Mouse (Mus musculus) liver, adult 2 months (tissue): ENCODE data around the gene Ptpn13. TPM values are rescaled to one million over a fixed set of nuclear protein-coding genes. Genes with fewer than 3 reads are reported as not detected.

Experiments used
- DNase-seq: peaks from one replicate; pipeline ENCODE4 v3.0.0-alpha.2; 2011; ENCODE audit warnings: low read depth, low spot score; ENCODE audit errors: extremely low read depth
- H3K27ac ChIP-seq: fragments of 200-500 bp; replicated peaks from 2 replicates; pipeline ENCODE4 v1.5.1; 2012; ENCODE audit warnings: low read depth, mild to moderate bottlenecking, control low read depth, inconsistent platforms, low read length; ENCODE audit not compliant: insufficient read depth
- H3K27me3 ChIP-seq: fragments of 200-500 bp; 2 replicates; pipeline ENCODE4 v1.6.1; 2012; ENCODE audit warnings: mild to moderate bottlenecking, moderate library complexity, low read length, inconsistent platforms; ENCODE audit not compliant: control insufficient read depth, insufficient read depth
- H3K36me3 ChIP-seq: fragments of 200-500 bp; 2 replicates; pipeline ENCODE4 v1.6.1; 2012; ENCODE audit warnings: low read length, inconsistent platforms; ENCODE audit not compliant: control insufficient read depth, insufficient read depth
- H3K4me1 ChIP-seq: fragments of 200-500 bp; 2 replicates; pipeline ENCODE4 v1.6.1; 2011; ENCODE audit warnings: low read length; ENCODE audit not compliant: control insufficient read depth, insufficient read depth
- H3K4me3 ChIP-seq: fragments of 200-500 bp; 2 replicates; pipeline ENCODE4 v1.5.1; 2011; ENCODE audit warnings: low read depth, mild to moderate bottlenecking, control low read depth, low read length, moderate library complexity; ENCODE audit not compliant: insufficient read depth
- H3K79me2 ChIP-seq: fragments of 200-500 bp; 2 replicates; pipeline ENCODE4 v1.6.1; 2012; ENCODE audit warnings: inconsistent platforms, mild to moderate bottlenecking, low read length, moderate library complexity; ENCODE audit not compliant: control insufficient read depth, insufficient read depth
- H3K9ac ChIP-seq: fragments of 200-500 bp; 2 replicates; pipeline ENCODE4 v1.6.1; 2012; ENCODE audit warnings: low read depth, mild to moderate bottlenecking, control low read depth, inconsistent platforms, low read length
- CTCF ChIP-seq: fragments of 200-500 bp; IDR thresholded peaks from 2 replicates; pipeline ENCODE4 v1.5.1; 2011; ENCODE audit warnings: low read depth, low read length, control low read depth
- POLR2A ChIP-seq: fragments of 200-500 bp; IDR thresholded peaks from 2 replicates; pipeline ENCODE4 v1.6.1; 2011; ENCODE audit warnings: low read length, control low read depth; ENCODE audit not compliant: insufficient read depth; ENCODE audit errors: extremely low read depth
- WGBS: fragments of 180-500 bp; shearing (Covaris S2); methylation state at CpG from one replicate; pipeline ENCODE4 v1.1.7; 2018; 5-methylcytosine and 5-hydroxymethylcytosine counted together
- polyA plus RNA-seq: library from polyadenylated mRNA; depleted of rRNA; stranded (reverse); fragments of >200 nt; gene quantifications from 2 replicates; pipeline ENCODE4 v1.2.3, GENCODE M21; 2012
- total RNA-seq: library from RNA; depleted of rRNA; stranded (reverse); fragments of >200 nt; gene quantifications from 2 replicates; pipeline ENCODE4 v1.2.3, GENCODE M21; 2014

Gene Ptpn13
- total and polyA plus RNA-seq, 2 experiments: 0.38 to 0.83 TPM

DNA sequence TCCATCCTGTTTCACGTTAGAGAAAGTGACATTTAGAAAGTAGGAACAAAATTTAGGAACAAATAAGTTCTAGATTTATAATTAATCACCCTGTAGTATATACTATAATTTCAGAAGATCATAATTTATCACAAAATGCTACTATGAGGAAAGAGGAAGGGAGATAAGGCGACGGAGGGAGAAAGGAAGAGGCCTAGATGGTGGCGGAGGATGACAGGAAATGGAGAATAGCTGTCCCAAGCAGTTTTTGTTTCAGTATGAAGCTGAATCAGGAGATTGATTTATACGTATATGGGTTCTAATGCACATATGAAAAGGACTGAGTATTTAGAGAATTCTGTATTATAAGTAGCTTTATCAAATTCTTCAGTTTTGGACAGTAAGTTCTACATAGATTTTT, 47.7 kb downstream of the Ptpn13 start:
- 69% methylated on average over 5 of the region's 5 CpGs for WGBS
- Histone ChIP-seq H3K27ac (no peak overlapping the region), H3K36me3 (no peaks in the 10 kb centered on the region), H3K9ac (no peak overlapping the region), H3K27me3 (no peaks in the 10 kb centered on the region), H3K79me2 (no peaks in the 10 kb centered on the region), H3K4me1 (no peaks in the 10 kb centered on the region), H3K4me3 (no peak overlapping the region)
- DNase-seq: peak; percentile 16
- TF ChIP-seq POLR2A (no peak), CTCF (no peak)

DNA sequence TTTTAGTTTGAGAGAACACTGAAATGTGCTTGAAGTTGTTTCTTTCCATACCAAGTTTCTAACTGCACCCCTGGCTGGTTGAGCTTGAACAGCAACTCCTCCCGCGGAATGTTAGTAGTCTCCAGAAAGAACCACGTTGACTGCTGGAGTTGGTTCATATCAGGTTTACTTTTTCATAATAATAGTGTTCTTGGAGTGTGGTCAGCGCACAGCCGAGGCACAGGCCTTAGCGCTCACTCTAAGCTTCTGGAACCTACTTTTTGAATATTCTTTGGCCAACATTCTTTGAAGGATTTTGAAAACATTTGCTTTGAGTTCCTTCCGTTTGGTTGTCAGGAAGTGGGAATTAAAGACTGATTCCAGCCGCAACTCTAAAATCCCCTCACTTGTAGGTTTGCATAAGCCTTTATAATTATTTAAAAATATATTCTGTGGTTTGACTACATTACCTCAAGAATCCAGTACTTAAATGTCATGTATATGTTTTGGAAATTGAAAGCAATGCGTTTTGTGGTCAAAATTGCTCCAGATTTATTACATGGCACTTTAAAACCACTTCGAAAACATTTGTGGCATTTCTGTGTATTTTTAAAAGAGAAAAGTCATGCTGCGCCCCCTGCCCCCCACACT, 48.6 kb downstream of the Ptpn13 start:
- H3K36me3 ChIP-seq: no peaks in the 10 kb centered on the region
- H3K4me1 ChIP-seq: no peaks in the 10 kb centered on the region
- no peaks in the 10 kb centered on the region for H3K79me2 ChIP-seq
- H3K27ac ChIP-seq: no peak overlapping the region
- WGBS: 92% methylated on average over 11 of the region's 11 CpGs
- DNase-seq: no peak
- no peak overlapping the region for H3K4me3 ChIP-seq
- TF ChIP-seq POLR2A: no peak
- no peak for TF ChIP-seq CTCF
- H3K27me3 ChIP-seq: no peaks in the 10 kb centered on the region
- no peak overlapping the region for H3K9ac ChIP-seq

DNA sequence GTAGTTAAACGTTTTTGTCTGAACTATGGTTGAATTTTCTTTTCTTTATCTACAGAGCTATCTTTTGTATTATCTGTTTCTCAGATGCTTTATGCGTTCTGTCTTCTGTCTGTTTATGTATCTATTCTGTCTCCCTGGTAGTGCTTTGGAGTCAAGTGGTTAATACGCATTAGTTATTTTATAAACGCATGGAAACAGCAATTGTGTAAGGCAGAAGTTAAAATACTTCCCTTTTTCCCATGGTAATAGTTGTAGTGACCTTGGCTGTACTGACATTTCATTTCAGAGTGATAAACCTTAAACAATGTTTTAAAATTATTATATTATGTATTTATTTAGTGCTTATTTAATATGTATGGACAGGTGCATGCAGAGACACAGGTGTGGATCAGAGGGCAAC, 49.3 kb downstream of the Ptpn13 start:
- 86% methylated on average over 4 of the region's 4 CpGs for WGBS
- no peaks in the 10 kb centered on the region for H3K79me2 ChIP-seq
- DNase-seq: peak; percentile 2
- TF ChIP-seq CTCF: no peak
- TF ChIP-seq POLR2A: no peak
- H3K4me3 ChIP-seq: no peak overlapping the region
- H3K9ac ChIP-seq: no peak overlapping the region
- no peaks in the 10 kb centered on the region for H3K4me1 ChIP-seq
- no peak overlapping the region for H3K27ac ChIP-seq
- H3K27me3 ChIP-seq: no peaks in the 10 kb centered on the region
- H3K36me3 ChIP-seq: no peaks in the 10 kb centered on the region

DNA sequence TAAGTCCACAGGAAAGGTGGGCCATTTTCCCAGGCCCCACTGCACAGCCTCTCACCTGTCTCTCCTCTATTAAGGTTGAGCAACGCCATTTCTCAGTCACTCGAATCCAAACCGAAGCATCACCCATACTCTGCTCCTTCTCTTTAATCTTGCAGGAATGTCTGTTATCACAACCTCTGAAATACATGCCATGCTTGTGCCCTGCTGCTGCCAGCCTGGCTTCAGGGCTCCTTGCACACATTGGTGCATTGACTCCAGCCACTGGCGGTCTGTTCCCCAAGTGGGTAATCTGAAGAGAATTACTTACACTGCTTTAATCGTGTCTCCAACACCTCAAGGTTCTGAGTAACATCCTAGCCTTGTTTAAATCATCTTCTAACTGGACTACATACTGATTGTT, 50.5 kb downstream of the Ptpn13 start:
- H3K36me3 ChIP-seq: no peaks in the 10 kb centered on the region

DNA sequence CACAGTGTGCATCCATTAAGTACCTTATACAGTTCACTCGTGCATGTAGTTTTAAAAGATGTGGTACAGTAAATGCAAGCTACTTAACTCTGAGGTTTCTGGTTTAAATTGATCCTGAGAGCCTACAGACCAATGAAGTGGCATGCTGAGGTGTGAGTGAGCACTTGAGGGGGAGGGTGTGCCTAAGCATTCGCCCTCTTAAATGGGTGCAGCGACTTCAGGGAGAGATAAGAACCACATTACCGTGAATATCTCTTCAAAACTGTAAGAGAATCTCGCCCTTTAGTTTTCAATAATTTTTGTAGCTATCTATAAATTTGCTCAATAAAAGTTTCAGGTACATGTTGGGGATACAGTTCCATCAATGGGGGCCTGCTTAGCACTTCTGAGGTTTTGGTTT, 54.5 kb downstream of the Ptpn13 start:
- 89% methylated on average over 5 of the region's 5 CpGs for WGBS

More for the DNA sequence above, 50.5 kb downstream of the Ptpn13 start:
- no peaks in the 10 kb centered on the region for H3K27me3 ChIP-seq
- H3K9ac ChIP-seq: no peak overlapping the region
- no peaks in the 10 kb centered on the region for H3K79me2 ChIP-seq
- 86% methylated on average over 5 of the region's 5 CpGs for WGBS
- H3K4me1 ChIP-seq: no peaks in the 10 kb centered on the region
- H3K27ac ChIP-seq: no peak overlapping the region
- TF ChIP-seq POLR2A (no peak), CTCF (no peak)
- DNase-seq: no peak
- no peak overlapping the region for H3K4me3 ChIP-seq

DNA sequence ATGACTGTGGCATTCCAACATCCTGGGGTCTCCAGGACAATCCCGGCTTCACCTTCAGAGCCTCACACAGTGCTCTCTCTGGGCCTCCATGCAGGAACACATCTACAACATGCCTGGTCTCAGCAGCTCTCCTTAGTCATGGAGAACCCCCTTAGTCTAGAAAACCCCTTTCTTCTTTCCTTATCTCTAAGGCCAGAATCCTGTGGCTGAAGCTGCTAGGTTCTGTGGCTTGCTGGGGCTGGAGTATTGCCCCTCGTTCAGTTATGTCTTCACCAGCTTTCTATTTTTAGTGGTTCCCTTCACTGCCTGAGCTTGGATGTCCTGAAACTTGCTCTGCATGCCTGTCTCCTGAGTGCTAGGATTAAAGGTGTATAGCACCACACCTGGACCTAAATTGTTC, 56.2 kb downstream of the Ptpn13 start:
- Histone ChIP-seq H3K27me3 (no peaks in the 10 kb centered on the region; the same call in 1 of the 2 replicates), H3K79me2 (no peaks in the 10 kb centered on the region), H3K4me3 (no peak overlapping the region), H3K9ac (no peak overlapping the region), H3K36me3 (no peaks in the 10 kb centered on the region), H3K27ac (no peak overlapping the region), H3K4me1 (no peaks in the 10 kb centered on the region)
- no peak for DNase-seq
- 88% methylated on average over 2 of the region's 2 CpGs for WGBS
- TF ChIP-seq POLR2A (no peak), CTCF (no peak)

More for the DNA sequence above, 54.5 kb downstream of the Ptpn13 start:
- Histone ChIP-seq H3K27me3 (no peaks in the 10 kb centered on the region; the same call in 1 of the 2 replicates), H3K79me2 (no peaks in the 10 kb centered on the region), H3K27ac (no peak overlapping the region), H3K36me3 (no peaks in the 10 kb centered on the region), H3K4me1 (no peaks in the 10 kb centered on the region), H3K4me3 (no peak overlapping the region), H3K9ac (no peak overlapping the region)
- TF ChIP-seq POLR2A (no peak), CTCF (no peak)
- no peak for DNase-seq
